Mouse (Mus musculus): ENCODE measurements at regions not wholly inside any gene's neighbourhood (a gene's known extent, or its start where the extent isn't known, plus 50 kb on each side); places are given as distances from the start of the nearest gene placed in this dataset.

- TF ChIP-seq MAX (IDR thresholded peaks at IDR 0.05; ENCODE audit: low read length) (no peak), MEF2A (IDR thresholded peaks at IDR 0.05; ENCODE audit: extremely low read depth, insufficient replicate concordance, low read depth, low read length, poor library complexity, severe bottlenecking) (no peak), POLR2A (IDR thresholded peaks at IDR 0.05; ENCODE audit: control insufficient read depth in 1 of 2, insufficient read depth in 1 of 2, low read depth in 1 of 2, low read length in 2 of 2, poor library complexity in 1 of 2) (no peak), ETS1 (IDR thresholded peaks at IDR 0.05; ENCODE audit: low read depth, low read length) (no peak), CHD1 (IDR thresholded peaks at IDR 0.05; ENCODE audit: low read depth, low read length) (no peak), CTCF (IDR thresholded peaks at IDR 0.05 in 2 of 3, conservative IDR thresholded peaks at IDR 0.05 in 1 of 3; ENCODE audit: control insufficient read depth in 1 of 3, insufficient read depth in 1 of 3, low read depth in 2 of 3, low read length in 3 of 3, poor library complexity in 1 of 3, severe bottlenecking in 1 of 3) (no peak), MXI1 (IDR thresholded peaks at IDR 0.05; ENCODE audit: low read depth, low read length) (no peak)
Measured at GRCm38 (mm10) chr8:113556994-113557393, 78.4 kb upstream of the Mon1b start.
